In the genomic region with DNA sequence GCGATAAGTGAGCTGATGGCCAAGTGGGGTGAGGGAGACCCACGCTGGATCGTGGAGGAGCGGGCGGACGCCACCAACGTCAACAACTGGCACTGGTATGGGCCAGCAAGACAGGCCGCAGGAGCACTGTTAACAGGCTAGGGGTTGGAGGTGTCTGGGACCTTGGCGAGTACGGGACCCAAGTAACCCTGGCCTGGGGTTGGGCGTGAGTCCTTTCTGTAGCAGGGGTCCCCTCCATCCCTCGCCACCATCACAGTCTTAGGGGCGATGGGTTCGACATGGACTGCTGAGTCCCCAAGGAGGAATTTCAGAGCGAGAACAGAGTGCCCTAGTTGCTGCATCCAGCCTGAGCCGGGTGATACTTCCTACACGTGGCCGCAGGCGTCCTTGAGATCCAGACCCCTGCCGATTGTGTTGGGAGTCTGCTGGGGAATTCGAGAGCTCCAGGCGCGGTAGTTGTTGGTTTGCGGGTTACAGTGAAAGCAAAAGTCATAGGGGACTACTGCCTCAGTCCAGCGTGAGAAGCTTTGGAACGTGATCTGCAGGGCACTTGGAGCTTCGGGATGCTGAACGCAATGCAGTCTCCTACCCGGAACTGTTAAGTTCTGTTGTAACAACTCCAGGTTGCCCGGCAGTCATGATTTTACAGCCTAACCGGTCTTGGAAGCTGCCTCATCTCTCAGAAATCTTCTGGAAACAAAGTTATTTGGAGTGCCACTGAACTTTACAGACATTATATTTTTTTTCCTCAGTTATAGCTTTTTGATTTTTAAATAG, we compare ENCODE assay signal across 8 mouse cellular contexts. TPM values are rescaled to one million over a fixed set of nuclear protein-coding genes. Genes with fewer than 3 reads are reported as not detected.
DNase-seq lines count a peak whose midpoint lies in the region; ATAC-seq and TF ChIP-seq lines count a peak whose summit lies in the region.

No protein-coding gene starts in this region.

- POLR2A ChIA-PET in Patski (lab: Charles Lee), result interaction anchor here (0.5 to 1.1 kb wide), 2 partner anchors 13 to 76 kb away, joined by 3 read pairs; no protein-coding TSS in a partner anchor

- peak overlapping the region; percentile 88 for H3K27ac ChIP-seq in kidney, embryonic 16.5 days (ENCODE audit: low read length)
- H3K27ac ChIP-seq in forebrain, embryonic 13.5 days, result peak overlapping the region; percentile 83
- peak overlapping the region; percentile 93 for H3K27ac ChIP-seq in liver, embryonic 11.5 days (ENCODE audit: low read depth, low read length)
- H3K27ac ChIP-seq in neural tube, embryonic 15.5 days (replicated peaks), result peak overlapping the region; percentile 92

- peaks cover 46% of the 10 kb centered on the region for H3K36me3 ChIP-seq in kidney, embryonic 16.5 days (ENCODE audit: insufficient read depth, low read length)
- H3K36me3 ChIP-seq in forebrain, embryonic 13.5 days (ENCODE audit: poor library complexity, severe bottlenecking), result peaks cover 50% of the 10 kb centered on the region
- H3K36me3 ChIP-seq in liver, embryonic 11.5 days (ENCODE audit: control insufficient read depth, insufficient read depth, low read length), result peaks cover 33% of the 10 kb centered on the region
- H3K36me3 ChIP-seq in neural tube, embryonic 15.5 days, result peaks cover 40% of the 10 kb centered on the region

- CTCF ChIA-PET in Patski (lab: Charles Lee), result interaction anchor here (1.4 to 1.7 kb wide), 2 partner anchors 10 to 24 kb away, joined by 3 to 5 read pairs; no protein-coding TSS in a partner anchor

- H3K9ac ChIP-seq in kidney, embryonic 16.5 days (replicated peaks; ENCODE audit: low read length), result peak overlapping the region; percentile 88
- H3K9ac ChIP-seq in forebrain, embryonic 13.5 days, result peak overlapping the region; percentile 93
- peak overlapping the region; percentile 97 for H3K9ac ChIP-seq in liver, embryonic 11.5 days (ENCODE audit: low read depth, low read length)
- H3K9ac ChIP-seq in neural tube, embryonic 15.5 days (replicated peaks), result peak overlapping the region; percentile 90

- DNase-seq in kidney, adult 11 months, result no peak
- DNase-seq in Patski (ENCODE audit: low read depth, low spot score), result no peak
- DNase-seq in liver, embryonic 11.5 days (ENCODE audit: low spot score), result no peak
- no peak for DNase-seq in right cerebral cortex, adult 2 months (ENCODE audit: low spot score in 2 of 2)
- DNase-seq in spleen, postnatal 36 days (ENCODE audit: low spot score in 2 of 2), result no peak

- in situ Hi-C loops in Patski (cut with MboI; ENCODE audit: low pct_unique_long_range_greater_than_20kb), result no loop called here

- no peaks in the 10 kb centered on the region for H3K9me3 ChIP-seq in kidney, embryonic 16.5 days (ENCODE audit: low read length)
- H3K9me3 ChIP-seq in forebrain, embryonic 13.5 days (replicated peaks), result no peaks in the 10 kb centered on the region
- H3K9me3 ChIP-seq in liver, embryonic 11.5 days (ENCODE audit: control insufficient read depth, low read length), result no peaks in the 10 kb centered on the region
- H3K9me3 ChIP-seq in neural tube, embryonic 15.5 days (replicated peaks), result no peaks in the 10 kb centered on the region

- ATAC-seq in kidney, embryonic 16.5 days (ENCODE audit: low FRiP score, low TSS enrichment), result peak; percentile 75
- peak; percentile 37 for ATAC-seq in Patski
- peak; percentile 66 for ATAC-seq in forebrain, embryonic 13.5 days
- peak; percentile 61 for ATAC-seq in liver, embryonic 11.5 days (replicated peaks; ENCODE audit: low FRiP score)
- ATAC-seq in neural tube, embryonic 15.5 days (ENCODE audit: low FRiP score), result peak; percentile 63

- peak overlapping the region; percentile 73 for H3K4me2 ChIP-seq in kidney, embryonic 16.5 days (replicated peaks; ENCODE audit: low read depth, low read length)
- peak overlapping the region; percentile 97 for H3K4me2 ChIP-seq in forebrain, embryonic 13.5 days
- H3K4me2 ChIP-seq in liver, embryonic 11.5 days, result peak overlapping the region; percentile 68
- H3K4me2 ChIP-seq in neural tube, embryonic 15.5 days, result peak overlapping the region; percentile 77

- no peak for TF ChIP-seq CTCF in Patski (IDR thresholded peaks at IDR 0.05)

- no peaks in the 10 kb centered on the region for H3K27me3 ChIP-seq in kidney, embryonic 16.5 days (ENCODE audit: insufficient read depth, low read length)
- no peaks in the 10 kb centered on the region for H3K27me3 ChIP-seq in Patski
- no peaks in the 10 kb centered on the region for H3K27me3 ChIP-seq in forebrain, embryonic 13.5 days
- no peaks in the 10 kb centered on the region for H3K27me3 ChIP-seq in liver, embryonic 11.5 days (replicated peaks; ENCODE audit: control insufficient read depth, insufficient read depth, low read length)
- no peaks in the 10 kb centered on the region for H3K27me3 ChIP-seq in neural tube, embryonic 15.5 days (replicated peaks)

- H3K4me3 ChIP-seq in kidney, embryonic 16.5 days (ENCODE audit: low read length), result peak overlapping the region; percentile 88
- peak overlapping the region; percentile 83 for H3K4me3 ChIP-seq in forebrain, embryonic 13.5 days
- H3K4me3 ChIP-seq in liver, embryonic 11.5 days (ENCODE audit: low read depth, low read length), result peak overlapping the region; percentile 93
- peak overlapping the region; percentile 93 for H3K4me3 ChIP-seq in neural tube, embryonic 15.5 days (replicated peaks)

- under 1% methylated on average over 31 of the region's 31 CpGs for WGBS in kidney, embryonic 16.5 days
- under 1% methylated on average over 31 of the region's 31 CpGs for WGBS in forebrain, embryonic 13.5 days
- under 1% methylated on average over 31 of the region's 31 CpGs for WGBS in liver, embryonic 11.5 days
- under 1% methylated on average over 31 of the region's 31 CpGs for WGBS in neural tube, embryonic 15.5 days

- peaks cover 14% of the 10 kb centered on the region for H3K4me1 ChIP-seq in kidney, embryonic 16.5 days (ENCODE audit: insufficient read depth, low read length)
- peaks cover 27% of the 10 kb centered on the region for H3K4me1 ChIP-seq in forebrain, embryonic 13.5 days
- H3K4me1 ChIP-seq in liver, embryonic 11.5 days (replicated peaks; ENCODE audit: control insufficient read depth, insufficient read depth, low read length), result peaks cover 10% of the 10 kb centered on the region
- H3K4me1 ChIP-seq in neural tube, embryonic 15.5 days, result peaks cover 23% of the 10 kb centered on the region

RNA-seq across cellular contexts. Expression of gene Ahsa1, which starts 0.7 kb away (rescaled TPM):
- 246 and 248 TPM in 2 replicates for polyA plus RNA-seq in kidney, embryonic 16.5 days (2015; fragmentation: Nextera tagmentation; extraction: Ambion mirVana)
- polyA plus RNA-seq in Patski (2021), result 157 TPM
- polyA plus RNA-seq in forebrain, embryonic 13.5 days (2015; fragmentation: Nextera tagmentation; extraction: Ambion mirVana), result 216 and 228 TPM in 2 replicates
- polyA plus RNA-seq in liver, embryonic 11.5 days (2014; fragmentation: Nextera tagmentation; extraction: Ambion mirVana), result 296 and 310 TPM in 2 replicates
- 213 and 236 TPM in 2 replicates for polyA plus RNA-seq in neural tube, embryonic 15.5 days (2015; fragmentation: Nextera tagmentation; extraction: Ambion mirVana)

RNA-seq across cellular contexts. Expression of gene Vipas39, which starts 1.0 kb away (rescaled TPM):
- polyA plus RNA-seq in kidney, embryonic 16.5 days (2015; fragmentation: Nextera tagmentation; extraction: Ambion mirVana), result 52.2 and 53.7 TPM in 2 replicates
- 63.6 TPM for polyA plus RNA-seq in Patski (2021)
- polyA plus RNA-seq in forebrain, embryonic 13.5 days (2015; fragmentation: Nextera tagmentation; extraction: Ambion mirVana), result 68.8 and 73.3 TPM in 2 replicates
- polyA plus RNA-seq in liver, embryonic 11.5 days (2014; fragmentation: Nextera tagmentation; extraction: Ambion mirVana), result 23.8 and 26.5 TPM in 2 replicates
- 49.3 and 51.2 TPM in 2 replicates for polyA plus RNA-seq in neural tube, embryonic 15.5 days (2015; fragmentation: Nextera tagmentation; extraction: Ambion mirVana)

RNA-seq across cellular contexts. Expression of gene Noxred1, which starts 28.5 kb away (rescaled TPM):
- 0.60 and 0.67 TPM in 2 replicates for polyA plus RNA-seq in kidney, embryonic 16.5 days (2015; fragmentation: Nextera tagmentation; extraction: Ambion mirVana)
- 0.24 TPM for polyA plus RNA-seq in Patski (2021)
- 1.5 and 1.6 TPM in 2 replicates for polyA plus RNA-seq in forebrain, embryonic 13.5 days (2015; fragmentation: Nextera tagmentation; extraction: Ambion mirVana)
- polyA plus RNA-seq in liver, embryonic 11.5 days (2014; fragmentation: Nextera tagmentation; extraction: Ambion mirVana), result 0.48 and 0.96 TPM in 2 replicates
- polyA plus RNA-seq in neural tube, embryonic 15.5 days (2015; fragmentation: Nextera tagmentation; extraction: Ambion mirVana), result 1.0 and 1.5 TPM in 2 replicates

RNA-seq across cellular contexts. Expression of gene Ism2, which starts 32.5 kb away (rescaled TPM):
- 0.76 and 1.0 TPM in 2 replicates for polyA plus RNA-seq in kidney, embryonic 16.5 days (2015; fragmentation: Nextera tagmentation; extraction: Ambion mirVana)
- 0.27 TPM for polyA plus RNA-seq in Patski (2021)
- polyA plus RNA-seq in forebrain, embryonic 13.5 days (2015; fragmentation: Nextera tagmentation; extraction: Ambion mirVana), result 1.5 and 2.6 TPM in 2 replicates
- polyA plus RNA-seq in liver, embryonic 11.5 days (2014; fragmentation: Nextera tagmentation; extraction: Ambion mirVana), result 0.23 and 0.38 TPM in 2 replicates
- 0.96 and 1.2 TPM in 2 replicates for polyA plus RNA-seq in neural tube, embryonic 15.5 days (2015; fragmentation: Nextera tagmentation; extraction: Ambion mirVana)
